Mouse (Mus musculus) embryonic fibroblast, embryonic 13.5 days (primary cell): ENCODE measurements around the gene Clpp.

Experiments
- CTCF ChIP-seq: IDR thresholded peaks from 2 replicates; pipeline ENCODE4 v1.5.1; 2011; ENCODE audit warnings: mild to moderate bottlenecking, control low read depth, low read length, moderate library complexity, borderline replicate concordance; ENCODE audit not compliant: insufficient read depth
- POLR2A ChIP-seq: IDR thresholded peaks from 2 replicates; pipeline ENCODE4 v1.6.1; 2011; ENCODE audit warnings: low read depth, mild to moderate bottlenecking, control low read depth, low read length, moderate library complexity

GRCm38 (mm10) chr17:57012245-57012795 is 22.2 kb downstream of the Clpp start:
- TF ChIP-seq POLR2A (no peak), CTCF (no peak)
